Mouse (Mus musculus) CH12.LX (cell line): ENCODE measurements at regions not wholly inside any gene's neighbourhood (a gene's known extent, or its start where the extent isn't known, plus 50 kb on each side); places are given as distances from the start of the nearest gene placed in this dataset.

Source experiments
- CHD2 ChIP-seq: IDR thresholded peaks from 2 replicates; pipeline ENCODE4 v1.6.1; 2011; ENCODE audit warnings: low read length, improper control_type of control experiment
- CTCF ChIP-seq, 2 experiments: IDR thresholded peaks in 1 of 2; conservative IDR thresholded peaks in 1 of 2; 2 replicates each; pipeline ENCODE4 v1.5.1; 2011 to 2012; ENCODE audit warnings: low read depth in 2 of 2, low read length in 2 of 2, improper control_type of control experiment in 1 of 2, inconsistent platforms in 1 of 2, mild to moderate bottlenecking in 1 of 2, moderate library complexity in 1 of 2
- E2F4 ChIP-seq: IDR thresholded peaks from 2 replicates; pipeline ENCODE4 v1.6.1; 2011; ENCODE audit warnings: low read depth, low read length, improper control_type of control experiment; ENCODE audit not compliant: insufficient replicate concordance
- ELF1 ChIP-seq: IDR thresholded peaks from 2 replicates; pipeline ENCODE4 v1.6.1; 2014; ENCODE audit warnings: low read depth, mild to moderate bottlenecking, inconsistent platforms, low read length, improper control_type of control experiment
- EP300 ChIP-seq: IDR thresholded peaks from 2 replicates; pipeline ENCODE4 v1.6.1; 2011; ENCODE audit warnings: low read length, improper control_type of control experiment
- ETS1 ChIP-seq: conservative IDR thresholded peaks from 2 replicates; pipeline ENCODE4 v1.6.1; 2012; ENCODE audit warnings: low read depth, mild to moderate bottlenecking, inconsistent platforms, low read length, improper control_type of control experiment, moderate library complexity
- IRF4 ChIP-seq: IDR thresholded peaks from 2 replicates; pipeline ENCODE4 v1.6.1; 2014; ENCODE audit warnings: low read depth, mild to moderate bottlenecking, inconsistent platforms, low read length, improper control_type of control experiment
- MAX ChIP-seq: IDR thresholded peaks from 2 replicates; pipeline ENCODE4 v1.6.1; 2011; ENCODE audit warnings: low read length, improper control_type of control experiment
- MYC ChIP-seq: IDR thresholded peaks from 2 replicates; pipeline ENCODE4 v1.6.1; 2011; ENCODE audit warnings: low read depth, mild to moderate bottlenecking, improper control_type of control experiment, low read length
- NELFE ChIP-seq: IDR thresholded peaks from 2 replicates; pipeline ENCODE4 v1.6.1; 2011; ENCODE audit warnings: low read depth, low read length, improper control_type of control experiment
- POLR2A ChIP-seq: IDR thresholded peaks from 2 replicates; pipeline ENCODE4 v1.6.1; 2011; ENCODE audit warnings: low read depth, mild to moderate bottlenecking, improper control_type of control experiment, low read length
- SIN3A ChIP-seq: IDR thresholded peaks from 2 replicates; pipeline ENCODE4 v1.6.1; 2012; ENCODE audit warnings: low read length, improper control_type of control experiment, inconsistent platforms
- TBP ChIP-seq: conservative IDR thresholded peaks from 2 replicates; pipeline ENCODE4 v1.6.1; 2011; ENCODE audit warnings: low read depth, low read length, improper control_type of control experiment
- USF1 ChIP-seq: IDR thresholded peaks from 2 replicates; pipeline ENCODE4 v1.6.1; 2014; ENCODE audit warnings: low read depth, mild to moderate bottlenecking, inconsistent platforms, low read length, improper control_type of control experiment

GRCm38 (mm10) chr11:45239044-45239443, 612.8 kb upstream of the Clint1 start:
- TF ChIP-seq POLR2A (no peak), ETS1 (no peak), E2F4 (no peak), IRF4 (no peak), NELFE (no peak), TBP (no peak), EP300 (no peak), ELF1 (no peak), CTCF (conservative IDR thresholded peaks at IDR 0.05 in 1 of 2, IDR thresholded peaks at IDR 0.05 in 1 of 2; ENCODE audit: low read depth in 2 of 2, low read length in 2 of 2) (no peak), MYC (no peak), USF1 (no peak), SIN3A (no peak), MAX (no peak), CHD2 (no peak)
